In genomic region chr2:119413819-119414218, GRCm38 (mm10) we compare ENCODE assay signal across 9 mouse cellular contexts.
A peak's percentile ranks its signal among the peaks of the same experiment; 100 is the strongest.
DNase-seq lines count a peak whose midpoint lies in the region; ATAC-seq lines count a peak whose summit lies in the region.
"Had no signal": no experiment of that assay in that cellular context is flagged by ENCODE, and none has a peak within 500 bp of the region (broad histone marks: within the 10 kb centered on the region; RNA-seq: fewer than 3 reads in every experiment).

No protein-coding gene starts in this region.

- peak; percentile 58 for ATAC-seq in forebrain, embryonic 14.5 days
- ATAC-seq in forebrain, embryonic 11.5 days (replicated peaks; ENCODE audit: low FRiP score) = no peak
- ATAC-seq in midbrain, embryonic 16.5 days = 0 out of 2 replicates have a peak, but pooled peaks have one; percentile 36

- H3K4me1 ChIP-seq in forebrain, embryonic 14.5 days (ENCODE audit: control insufficient read depth, insufficient read depth, low read length) = no peaks in the 10 kb centered on the region
- H3K4me1 ChIP-seq in forebrain, embryonic 11.5 days (replicated peaks; ENCODE audit: control insufficient read depth, insufficient read depth, low read length) = no peaks in the 10 kb centered on the region
- H3K4me1 ChIP-seq in midbrain, embryonic 16.5 days (ENCODE audit: control insufficient read depth, insufficient read depth, low read length) = no peaks in the 10 kb centered on the region
- H3K4me1 ChIP-seq: neural tube, embryonic 12.5 days had no signal

- no peak overlapping the region for H3K9ac ChIP-seq in forebrain, embryonic 14.5 days (ENCODE audit: low read length)
- H3K9ac ChIP-seq in forebrain, embryonic 11.5 days (ENCODE audit: low read length) = no peak overlapping the region
- H3K9ac ChIP-seq in midbrain, embryonic 16.5 days (ENCODE audit: low read depth, low read length) = no peak overlapping the region
- H3K9ac ChIP-seq: neural tube, embryonic 12.5 days had no signal

- H3K36me3 ChIP-seq in forebrain, embryonic 14.5 days (ENCODE audit: control insufficient read depth, insufficient read depth, low read length) = peaks cover 71% of the 10 kb centered on the region
- H3K36me3 ChIP-seq in forebrain, embryonic 11.5 days (ENCODE audit: control insufficient read depth, insufficient read depth, low read length) = peaks cover 2% of the 10 kb centered on the region
- H3K36me3 ChIP-seq in midbrain, embryonic 16.5 days (ENCODE audit: control insufficient read depth, insufficient read depth, low read length) = peaks cover 12% of the 10 kb centered on the region

- DNase-seq in forebrain, embryonic 14.5 days (ENCODE audit: low spot score) = peak; percentile 78
- DNase-seq in forebrain, embryonic 11.5 days (ENCODE audit: low spot score) = no peak
- peak; percentile 27 to 38 for DNase-seq in right cerebral cortex, adult 2 months (ENCODE audit: low spot score in 2 of 2)
- no peak for DNase-seq in right cerebral cortex, postnatal 14 days
- DNase-seq in cerebellum, postnatal 14 days = peak; percentile 58 to 72
- DNase-seq in layer of hippocampus, adult 18-20 months (ENCODE audit: low spot score in 2 of 2) = peak; percentile 42 to 79
- DNase-seq in urinary bladder, postnatal 36 days (ENCODE audit: low spot score in 2 of 2) = no peak

- 50% methylated on average over 1 of the region's 1 CpGs for WGBS in forebrain, embryonic 14.5 days
- 75% methylated on average over 1 of the region's 1 CpGs for WGBS in forebrain, embryonic 11.5 days
- WGBS in midbrain, embryonic 16.5 days = 52% methylated on average over 1 of the region's 1 CpGs

- no peak overlapping the region for H3K4me3 ChIP-seq in forebrain, embryonic 14.5 days (ENCODE audit: low read depth, low read length)
- H3K4me3 ChIP-seq in forebrain, embryonic 11.5 days (ENCODE audit: low read depth, low read length) = no peak overlapping the region
- H3K4me3 ChIP-seq in midbrain, embryonic 16.5 days (ENCODE audit: low read depth, low read length) = no peak overlapping the region
- H3K4me3 ChIP-seq: neural tube, embryonic 12.5 days had no signal

- no peaks in the 10 kb centered on the region for H3K9me3 ChIP-seq in forebrain, embryonic 14.5 days (replicated peaks; ENCODE audit: control insufficient read depth, low read length)
- no peaks in the 10 kb centered on the region for H3K9me3 ChIP-seq in forebrain, embryonic 11.5 days (ENCODE audit: control insufficient read depth, low read length)
- no peaks in the 10 kb centered on the region for H3K9me3 ChIP-seq in midbrain, embryonic 16.5 days (replicated peaks; ENCODE audit: control insufficient read depth, low read length, poor library complexity, severe bottlenecking)
- H3K9me3 ChIP-seq: neural tube, embryonic 12.5 days had no signal

- H3K27me3 ChIP-seq in forebrain, embryonic 14.5 days (replicated peaks; ENCODE audit: control insufficient read depth, insufficient read depth, low read length) = no peaks in the 10 kb centered on the region
- H3K27me3 ChIP-seq in forebrain, embryonic 11.5 days (ENCODE audit: control insufficient read depth, insufficient read depth, low read length) = no peaks in the 10 kb centered on the region
- H3K27me3 ChIP-seq in midbrain, embryonic 16.5 days (ENCODE audit: control insufficient read depth, insufficient read depth, low read depth, low read length) = no peaks in the 10 kb centered on the region
- H3K27me3 ChIP-seq: neural tube, embryonic 12.5 days had no signal

- no peak overlapping the region for H3K27ac ChIP-seq in forebrain, embryonic 14.5 days (ENCODE audit: low read depth, low read length)
- no peak overlapping the region for H3K27ac ChIP-seq in forebrain, embryonic 11.5 days (ENCODE audit: low read depth, low read length)
- H3K27ac ChIP-seq in midbrain, embryonic 16.5 days (ENCODE audit: low read length) = no peak overlapping the region
- H3K27ac ChIP-seq: neural tube, embryonic 12.5 days had no signal

- H3K4me2 ChIP-seq in forebrain, embryonic 14.5 days (ENCODE audit: low read length) = no peak overlapping the region
- no peak overlapping the region for H3K4me2 ChIP-seq in forebrain, embryonic 11.5 days (ENCODE audit: low read depth, low read length, severe bottlenecking)
- no peak overlapping the region for H3K4me2 ChIP-seq in midbrain, embryonic 16.5 days (ENCODE audit: low read length)
- H3K4me2 ChIP-seq: neural tube, embryonic 12.5 days had no signal

Comparison
In these comparisons a context has a peak if more than half of its experiments do, and no peak if none do; other contexts are left out.
1. DNase-seq: peak in forebrain, embryonic 14.5 days (single experiment), right cerebral cortex, adult 2 months (2 of 2), cerebellum, postnatal 14 days (2 of 2) and layer of hippocampus, adult 18-20 months (2 of 2); none in forebrain, embryonic 11.5 days (single experiment), right cerebral cortex, postnatal 14 days (single experiment) and urinary bladder, postnatal 36 days (0 of 2).